Mouse (Mus musculus): ENCODE measurements around the gene Cited4. TPM values are rescaled to one million over a fixed set of nuclear protein-coding genes. Genes with fewer than 3 reads are reported as not detected.

Gene Cited4
- total and polyA plus RNA-seq, 3 experiments: 23.3 to 58.1 TPM; not detected in 1

DNA sequence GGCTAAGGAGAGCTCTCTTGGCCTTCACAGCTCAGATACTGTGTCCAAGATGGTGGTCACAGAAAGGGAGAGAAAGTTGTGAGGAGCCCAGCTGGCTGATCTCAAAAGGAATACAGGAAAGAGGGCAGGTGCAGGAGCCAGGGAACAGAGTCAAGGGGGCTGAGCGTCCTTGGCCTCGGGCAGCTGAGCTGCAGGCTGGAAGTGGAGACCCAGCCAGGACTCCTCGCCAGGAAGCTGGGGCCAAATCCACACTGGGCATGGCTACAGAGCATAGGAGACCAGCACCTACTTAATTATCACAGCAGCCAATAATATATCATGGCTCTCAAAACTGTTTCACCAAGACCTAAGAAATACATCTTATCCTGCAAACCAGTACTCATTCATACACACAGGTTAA is 34.8 kb downstream of the Cited4 start:
- H3K79me2 ChIP-seq (ENCODE audit: control insufficient read depth, insufficient read depth, low read length, poor library complexity): no peaks in the 10 kb centered on the region
- H3K4me3 ChIP-seq (ENCODE audit: control insufficient read depth in 1 of 2, insufficient read depth in 1 of 2, low read depth in 2 of 2, low read length in 2 of 2): no peak overlapping the region
- H3K36me3 ChIP-seq (ENCODE audit: control insufficient read depth in 1 of 2, insufficient read depth in 2 of 2, low read length in 2 of 2): no peaks in the 10 kb centered on the region
- H3K27ac ChIP-seq (ENCODE audit: control insufficient read depth, low read depth, low read length): no peak overlapping the region
- peaks cover 10 to 15% of the 10 kb centered on the region in 2 experiments for H3K27me3 ChIP-seq (ENCODE audit: control insufficient read depth in 1 of 2, insufficient read depth in 2 of 2, low read length in 2 of 2)
- no peaks in the 10 kb centered on the region; a peak in 1 of 4 replicates for H3K4me1 ChIP-seq (ENCODE audit: control insufficient read depth in 1 of 2, insufficient read depth in 2 of 2, low read length in 2 of 2)
- no peak for DNase-seq (ENCODE audit: low read depth, low spot score)
- TF ChIP-seq TCF12 (IDR thresholded peaks at IDR 0.05; ENCODE audit: low read depth, low read length): no peak
- TF ChIP-seq USF2 (IDR thresholded peaks at IDR 0.05; ENCODE audit: borderline replicate concordance in 1 of 2, insufficient read depth in 1 of 2, low read depth in 1 of 2, low read length in 2 of 2): no peak
- TF ChIP-seq MYB (IDR thresholded peaks at IDR 0.05; ENCODE audit: low read depth, low read length): no peak
- TF ChIP-seq CHD2 (IDR thresholded peaks at IDR 0.05; ENCODE audit: low read length): no peak
- TF ChIP-seq MAZ (IDR thresholded peaks at IDR 0.05; ENCODE audit: low read depth, low read length): no peak
- no peak for TF ChIP-seq RAD21 (IDR thresholded peaks at IDR 0.05; ENCODE audit: low read depth, low read length)
- TF ChIP-seq POLR2AphosphoS5 (IDR thresholded peaks at IDR 0.05; ENCODE audit: borderline replicate concordance, low read depth, low read length): no peak
- no peak for TF ChIP-seq TAL1 (IDR thresholded peaks at IDR 0.05; ENCODE audit: low read length)
- no peak for TF ChIP-seq SIN3A (IDR thresholded peaks at IDR 0.05; ENCODE audit: low read length)
- no peak for TF ChIP-seq MEF2A (IDR thresholded peaks at IDR 0.05; ENCODE audit: extremely low read depth, insufficient replicate concordance, low read depth, low read length, poor library complexity, severe bottlenecking)
- no peak for TF ChIP-seq RCOR1 (IDR thresholded peaks at IDR 0.05; ENCODE audit: low read depth, low read length)
- TF ChIP-seq ZNF384 (IDR thresholded peaks at IDR 0.05; ENCODE audit: low read depth, low read length): no peak
- no peak for TF ChIP-seq ELF1 (IDR thresholded peaks at IDR 0.05; ENCODE audit: low read depth, low read length)
- TF ChIP-seq CTCF (IDR thresholded peaks at IDR 0.05 in 2 of 3, conservative IDR thresholded peaks at IDR 0.05 in 1 of 3; ENCODE audit: control insufficient read depth in 1 of 3, insufficient read depth in 1 of 3, low read depth in 2 of 3, low read length in 3 of 3, poor library complexity in 1 of 3, severe bottlenecking in 1 of 3): no peak
- H3K9ac ChIP-seq (ENCODE audit: control insufficient read depth, low read depth, low read length, poor library complexity, severe bottlenecking): no peak overlapping the region
- H3K9me3 ChIP-seq (replicated peaks; ENCODE audit: insufficient read depth, low read length): no peaks in the 10 kb centered on the region

- Histone ChIP-seq H3K4me3 (ENCODE audit: control insufficient read depth in 1 of 2, insufficient read depth in 1 of 2, low read depth in 2 of 2, low read length in 2 of 2) (no peak overlapping the region), H3K27ac (ENCODE audit: control insufficient read depth, low read depth, low read length) (no peak overlapping the region), H3K9ac (ENCODE audit: control insufficient read depth, low read depth, low read length, poor library complexity, severe bottlenecking) (no peak overlapping the region), H3K4me1 (ENCODE audit: control insufficient read depth in 1 of 2, insufficient read depth in 2 of 2, low read length in 2 of 2) (no peaks in the 10 kb centered on the region; a peak in 1 of 4 replicates), H3K36me3 (ENCODE audit: control insufficient read depth in 1 of 2, insufficient read depth in 2 of 2, low read length in 2 of 2) (no peaks in the 10 kb centered on the region), H3K9me3 (replicated peaks; ENCODE audit: insufficient read depth, low read length) (no peaks in the 10 kb centered on the region), H3K79me2 (ENCODE audit: control insufficient read depth, insufficient read depth, low read length, poor library complexity) (no peaks in the 10 kb centered on the region), H3K27me3 (ENCODE audit: control insufficient read depth in 1 of 2, insufficient read depth in 2 of 2, low read length in 2 of 2) (peaks cover 10 to 15% of the 10 kb centered on the region in 2 experiments)
- TF ChIP-seq ZMIZ1 (IDR thresholded peaks at IDR 0.05; ENCODE audit: low read depth, low read length) (no peak), ETS1 (IDR thresholded peaks at IDR 0.05; ENCODE audit: low read depth, low read length) (no peak), MAZ (IDR thresholded peaks at IDR 0.05; ENCODE audit: low read depth, low read length) (no peak), POLR2A (IDR thresholded peaks at IDR 0.05; ENCODE audit: control insufficient read depth in 1 of 2, insufficient read depth in 1 of 2, low read depth in 1 of 2, low read length in 2 of 2, poor library complexity in 1 of 2) (no peak), ZNF384 (IDR thresholded peaks at IDR 0.05; ENCODE audit: low read depth, low read length) (no peak), RCOR1 (IDR thresholded peaks at IDR 0.05; ENCODE audit: low read depth, low read length) (no peak), CHD1 (IDR thresholded peaks at IDR 0.05; ENCODE audit: low read depth, low read length) (no peak), JUND (IDR thresholded peaks at IDR 0.05; ENCODE audit: low read depth, low read length) (no peak), CHD2 (IDR thresholded peaks at IDR 0.05; ENCODE audit: low read length) (no peak), CTCF (IDR thresholded peaks at IDR 0.05 in 2 of 3, conservative IDR thresholded peaks at IDR 0.05 in 1 of 3; ENCODE audit: control insufficient read depth in 1 of 3, insufficient read depth in 1 of 3, low read depth in 2 of 3, low read length in 3 of 3, poor library complexity in 1 of 3, severe bottlenecking in 1 of 3) (no peak), TAL1 (IDR thresholded peaks at IDR 0.05; ENCODE audit: low read length) (no peak), GABPA (IDR thresholded peaks at IDR 0.05; ENCODE audit: low read depth, low read length) (no peak)
- DNase-seq (ENCODE audit: low read depth, low spot score): no peak
These were observed 35.7 kb downstream of the Cited4 start for GRCm38 (mm10) chr4:120702056-120702455.

Data from MEL (cell line).